Mouse (Mus musculus) G1E (cell line): Measurements from ENCODE around the gene Rrm2.

ENCODE experiments used
- CTCF ChIP-seq: IDR thresholded peaks from 2 replicates; pipeline ENCODE4 v1.5.1; 2012; ENCODE audit warnings: low read depth, low read length, inconsistent platforms, mixed read lengths
- GATA1 ChIP-seq: IDR thresholded peaks from 2 replicates; pipeline ENCODE4 v1.6.1; 2012; ENCODE audit warnings: borderline replicate concordance, low read length, inconsistent platforms, mixed read lengths

GRCm38 (mm10) chr12:24682563-24682962 lies 25.5 kb upstream of the Rrm2 start:
- no peak for TF ChIP-seq CTCF
- TF ChIP-seq GATA1: no peak
